Mouse (Mus musculus): Measurements from ENCODE around the gene Bach1.

- TF ChIP-seq POLR2A (IDR thresholded peaks at IDR 0.05; ENCODE audit: low read depth, low read length) = no peak
- TF ChIP-seq CTCF (IDR thresholded peaks at IDR 0.05; ENCODE audit: borderline replicate concordance, insufficient read depth, low read length) = no peak
Measured at GRCm38 (mm10) chr16:87755915-87756314, 57.2 kb downstream of the Bach1 start.
